Mouse (Mus musculus) megakaryocyte progenitor cell, adult 5-6 weeks (primary cell): ENCODE data around the gene Selenow. TPM values are rescaled to one million over a fixed set of nuclear protein-coding genes. Genes with fewer than 3 reads are reported as not detected.
"Not testable (repeated sequence)": the region's sequence is repeated elsewhere in the genome, so short reads cannot be mapped to it uniquely, and the experiment has no call there.

Source experiments
- ATAC-seq: replicated peaks from 2 replicates; pipeline ENCODE4 v1.8.0; 2016; ENCODE audit warnings: mild to moderate bottlenecking, moderate TSS enrichment, inconsistent platforms; ENCODE audit not compliant: poor library complexity
- total RNA-seq, 2 experiments: library from RNA; stranded (forward) in 1 of 2; stranded (reverse) in 1 of 2; fragments of 157-497, 149-512 nt in 1 of 2; fragments of 200-1000 nt in 1 of 2; gene quantifications; 2 replicates each; pipeline versions ENCODE4 v1.2.3 to v1.2.4; 2015 to 2017

The Selenow gene
- total RNA-seq, 2 experiments from 2014 or later, result 30.0 to 85.4 TPM

- no peak for ATAC-seq
Measured at GRCm38 (mm10) chr7:15947653-15948260, 25.6 kb upstream of the Selenow start.

- ATAC-seq, result peak; percentile 75
Measured at GRCm38 (mm10) chr7:15945721-15946536, 23.7 kb upstream of the Selenow start, which contains the start of gene Nop53. Gene Nop53, minus strand, starts transcription at chr7:15946074.

DNA sequence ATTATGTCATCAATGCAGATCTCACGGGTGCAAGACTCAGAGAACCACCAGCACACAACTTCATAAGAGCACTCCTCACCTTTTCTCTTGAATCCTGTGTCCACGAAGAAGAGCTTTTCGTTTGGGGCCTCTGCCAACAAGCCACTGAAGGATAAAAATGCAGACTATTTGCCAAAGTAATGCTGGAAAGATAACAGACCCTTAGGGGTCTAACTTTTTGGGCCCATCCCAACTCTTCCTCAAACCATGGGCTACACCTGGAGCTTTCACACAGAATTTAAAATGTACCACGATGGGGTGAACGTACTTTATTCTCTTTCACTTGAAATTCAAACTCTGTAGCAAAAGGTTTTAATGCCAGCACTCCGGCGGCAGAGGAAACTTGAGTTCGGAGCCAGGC lies 23.0 kb upstream of the Selenow start:
- ATAC-seq, result no peak

DNA sequence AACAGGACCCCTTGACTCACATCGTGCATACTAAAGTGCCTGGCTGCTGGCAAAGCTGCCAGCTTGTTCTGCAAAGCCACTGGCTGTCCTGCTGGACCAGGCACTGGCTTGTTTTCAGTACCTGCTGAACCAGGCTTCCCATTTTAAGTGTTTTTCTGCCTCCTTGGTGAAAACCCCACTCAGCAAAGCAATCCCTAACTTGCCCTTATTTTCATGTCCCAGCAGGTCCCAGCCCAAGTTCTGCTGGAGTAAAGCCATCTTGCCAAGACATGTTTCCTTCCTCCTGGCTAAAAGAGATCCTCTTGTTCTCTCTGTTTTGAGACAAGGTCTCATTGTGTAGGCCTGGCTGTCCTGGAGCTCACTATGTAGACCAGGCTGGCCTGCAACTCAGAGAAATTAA lies 22.1 kb upstream of the Selenow start:
- ATAC-seq, result no peak

GRCm38 (mm10) chr7:15938621-15939020 lies 16.4 kb upstream of the Selenow start:
- ATAC-seq, result no peak

DNA sequence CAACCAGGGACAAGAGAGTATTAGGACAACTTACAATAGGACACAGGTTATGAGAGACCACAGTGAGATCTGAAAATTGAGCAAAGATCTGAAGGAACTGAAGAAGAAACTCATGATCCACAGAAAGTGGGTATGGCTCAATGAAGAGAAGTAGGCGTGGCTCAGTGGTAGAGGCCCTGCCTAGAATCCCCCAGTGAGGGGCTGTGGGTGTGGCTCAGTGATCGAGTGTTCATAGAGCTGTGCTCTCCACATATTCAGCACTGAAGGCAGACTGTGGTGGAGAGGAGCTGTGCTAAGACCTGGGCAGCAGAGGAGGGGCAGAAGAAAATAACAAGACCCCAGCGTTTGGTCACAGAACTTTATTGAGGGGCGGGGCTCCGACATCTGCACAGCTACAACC lies 15.3 kb upstream of the Selenow start:
- no peak for ATAC-seq

DNA sequence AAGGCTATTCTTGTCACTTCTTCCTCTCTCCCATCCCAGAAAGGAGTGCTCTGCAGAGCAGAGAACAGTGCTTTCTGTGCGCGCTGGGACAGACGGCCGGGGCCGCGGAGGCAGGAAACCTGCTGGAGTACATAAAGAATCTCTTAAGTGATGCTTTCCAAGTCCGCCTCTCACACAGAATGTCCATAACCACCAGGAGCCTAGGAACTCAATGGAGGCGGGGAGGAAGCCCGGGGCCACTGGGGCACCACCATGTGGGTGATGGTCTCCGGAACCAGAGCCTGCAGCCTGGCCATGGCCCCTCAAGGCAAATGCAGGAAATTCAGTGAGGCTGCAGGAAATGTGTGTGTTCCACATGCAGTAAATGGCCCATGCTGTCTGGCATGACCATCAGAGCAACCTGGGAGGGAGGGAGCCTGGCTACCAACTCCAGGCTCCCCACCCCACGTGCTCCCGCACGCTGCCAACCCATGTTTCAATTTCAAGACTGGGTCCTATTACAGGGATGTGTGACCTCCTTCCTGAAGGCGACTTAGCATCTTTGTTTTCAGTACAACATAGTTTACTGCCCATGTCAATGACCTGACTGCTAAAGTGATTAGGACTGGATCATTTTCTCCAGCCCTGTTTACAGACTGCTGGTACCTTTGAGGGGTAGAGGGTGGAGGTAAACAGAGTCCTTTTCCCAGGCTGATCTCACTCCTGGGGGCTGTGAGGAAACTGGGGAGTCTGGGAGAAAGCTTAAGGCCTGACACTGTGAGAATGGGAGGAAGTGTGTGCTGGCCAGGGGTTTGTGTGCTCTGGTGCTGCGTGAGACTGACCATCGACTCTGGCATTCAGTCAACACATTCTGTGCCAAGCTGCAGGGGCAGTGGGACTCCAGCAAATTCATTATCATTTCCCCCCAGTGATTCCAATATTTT lies 11.5 kb upstream of the Selenow start:
- ATAC-seq, result no peak

DNA sequence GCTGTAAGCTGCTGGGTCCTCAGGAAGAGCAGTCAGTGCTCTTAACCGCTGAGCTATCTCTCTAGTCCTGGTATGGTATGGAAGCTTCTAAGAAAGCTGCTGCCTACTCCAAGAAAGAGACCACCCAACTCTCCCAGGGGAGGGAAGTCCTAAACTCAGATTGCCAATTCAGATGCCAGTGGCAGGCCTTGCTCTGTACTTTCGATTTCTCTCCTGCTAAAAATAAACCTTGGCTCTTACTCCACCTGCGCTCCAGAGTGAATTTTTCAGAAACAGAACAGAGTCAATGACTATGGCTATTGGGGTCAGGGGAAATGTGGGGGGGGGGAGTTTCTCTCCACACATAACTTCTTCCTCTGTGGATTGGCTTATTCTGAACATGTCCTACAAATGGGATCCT lies 9.4 kb upstream of the Selenow start:
- no peak for ATAC-seq

DNA sequence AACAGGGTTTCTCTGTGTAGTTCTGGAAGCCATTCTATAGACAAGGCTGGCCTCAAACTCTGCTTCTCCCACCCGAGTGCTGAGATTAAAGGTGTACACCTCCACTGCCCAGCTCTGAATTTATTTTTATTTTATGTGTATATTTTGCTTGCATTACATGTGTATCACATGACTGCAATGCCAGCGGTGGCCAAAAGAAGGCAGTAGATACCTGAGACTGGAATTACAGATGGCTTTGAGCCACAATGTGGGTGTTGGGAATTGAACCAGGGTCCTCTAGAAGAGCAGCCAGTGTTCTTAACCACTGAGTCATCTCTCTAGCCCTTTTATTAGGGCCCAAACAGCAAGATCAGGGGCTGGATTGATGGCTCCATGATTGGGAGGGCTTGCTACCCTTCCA lies 8.3 kb upstream of the Selenow start:
- no peak for ATAC-seq

- peak; percentile 97 for ATAC-seq
Measured at GRCm38 (mm10) chr7:15929910-15930309, 7.7 kb upstream of the Selenow start.

DNA sequence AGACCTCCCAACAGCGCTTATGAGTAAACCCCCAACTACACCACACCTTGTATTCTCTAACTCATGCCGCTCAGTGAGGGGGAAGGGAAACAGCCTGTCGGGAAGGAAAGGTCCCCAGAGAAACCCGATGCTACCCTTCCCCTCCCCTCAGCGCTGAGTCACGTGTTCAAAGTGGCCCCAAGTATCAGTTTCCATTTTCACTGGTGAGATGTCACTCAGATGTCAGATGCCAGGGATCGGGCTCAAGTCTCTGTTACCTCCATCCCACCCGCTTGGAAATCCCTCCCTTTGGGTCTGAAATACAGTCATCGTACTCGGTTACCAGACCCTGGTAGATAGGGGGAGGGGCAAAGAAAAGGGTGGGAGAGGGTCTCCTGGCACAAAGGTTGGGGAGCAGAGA lies 406 bp downstream of the Selenow start:
- peak; percentile 50 for ATAC-seq

GRCm38 (mm10) chr7:15920645-15921190 lies 1.5 kb downstream of the Selenow start:
- no peak for ATAC-seq

GRCm38 (mm10) chr7:15919947-15920346 lies 2.3 kb downstream of the Selenow start:
- ATAC-seq, result no peak

- no peak for ATAC-seq
Measured at GRCm38 (mm10) chr7:15918371-15918770, 3.8 kb downstream of the Selenow start.

DNA sequence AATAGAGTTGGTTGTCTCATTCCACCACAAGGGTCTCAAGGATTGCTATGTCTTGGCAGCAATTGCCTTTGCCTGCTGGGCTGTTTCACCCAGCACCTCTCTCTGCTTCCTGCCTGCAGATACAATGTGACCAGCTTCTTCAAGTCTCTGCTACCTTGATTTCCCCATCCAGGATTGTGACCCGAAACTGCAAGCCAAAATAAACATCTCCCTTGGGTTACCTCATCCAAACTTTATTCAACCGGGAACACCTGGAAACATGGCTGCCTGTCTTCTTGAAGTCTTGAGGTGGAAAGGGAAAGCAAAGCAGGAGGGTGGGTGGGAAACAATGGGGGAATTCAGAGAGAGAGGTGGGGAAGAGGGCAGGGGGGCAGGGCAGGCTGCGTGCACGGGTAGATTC lies 5.2 kb downstream of the Selenow start:
- no peak for ATAC-seq

GRCm38 (mm10) chr7:15916134-15916723 lies 6.0 kb downstream of the Selenow start:
- ATAC-seq, result no peak

DNA sequence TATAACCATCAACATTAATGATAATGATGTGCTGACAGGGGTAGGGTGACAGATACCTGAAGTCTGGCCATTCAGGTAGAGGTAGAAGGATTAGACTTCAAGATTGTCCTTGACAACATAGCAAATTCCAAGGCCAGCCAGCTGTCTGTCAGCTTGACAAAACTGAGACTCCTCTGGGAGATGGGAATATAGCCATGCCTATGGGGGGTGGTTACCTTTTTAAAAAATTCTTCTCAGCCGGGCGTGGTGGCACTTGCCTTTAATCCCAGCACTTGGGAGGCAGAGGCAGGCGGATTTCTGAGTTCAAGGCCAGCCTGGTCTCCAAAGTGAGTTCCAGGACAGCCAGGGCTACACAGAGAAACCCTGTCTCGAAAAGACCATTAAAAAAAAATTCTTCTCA lies 6.5 kb downstream of the Selenow start:
- not testable (repeated sequence) for ATAC-seq

DNA sequence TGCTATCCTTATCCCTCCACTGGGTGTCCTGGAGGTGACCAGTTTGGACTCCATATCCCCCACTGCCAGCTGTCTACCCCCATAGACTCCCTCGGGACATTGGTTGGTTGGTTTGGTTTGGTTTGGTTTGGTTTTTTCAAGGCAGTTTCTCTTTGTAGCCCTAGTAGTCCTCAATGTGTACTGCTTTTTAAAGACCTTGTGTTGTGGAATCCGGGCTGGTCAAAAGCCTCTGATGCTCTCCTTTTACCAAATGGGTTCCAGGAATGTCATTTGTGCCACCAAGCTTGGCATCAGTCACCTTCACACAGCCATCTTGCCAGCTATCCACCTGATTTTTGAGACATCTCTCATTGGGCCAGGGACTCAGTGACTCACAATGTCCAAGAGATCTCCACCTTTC lies 7.5 kb downstream of the Selenow start:
- ATAC-seq, result no peak

GRCm38 (mm10) chr7:15914252-15914651 lies 8.0 kb downstream of the Selenow start:
- peak; percentile 91 for ATAC-seq

DNA sequence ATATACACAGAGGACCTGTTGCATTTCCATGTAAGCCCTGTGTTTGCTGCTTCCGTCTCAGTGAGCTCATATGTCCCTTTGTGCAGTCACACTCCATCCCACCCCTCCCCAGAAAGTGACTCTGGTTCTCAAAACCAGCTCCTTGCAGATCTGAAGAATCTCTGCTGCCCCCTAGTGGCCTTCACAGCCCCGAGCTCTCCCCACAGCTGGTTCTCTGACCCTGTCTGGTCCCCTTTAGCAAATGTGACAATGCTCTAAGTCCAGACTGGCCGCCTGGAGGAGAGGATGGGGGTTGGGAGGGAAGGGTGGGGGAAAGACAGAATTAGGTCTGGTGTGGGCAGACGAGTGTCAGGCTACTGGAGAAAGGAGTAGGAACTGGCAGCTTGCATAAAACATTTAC lies 10.0 kb downstream of the Selenow start:
- peak; percentile 91 for ATAC-seq

- ATAC-seq, result no peak
Measured at GRCm38 (mm10) chr7:15910521-15910920, 11.7 kb downstream of the Selenow start.
